8 mouse cellular contexts compared by ENCODE assay signal in the genomic region with DNA sequence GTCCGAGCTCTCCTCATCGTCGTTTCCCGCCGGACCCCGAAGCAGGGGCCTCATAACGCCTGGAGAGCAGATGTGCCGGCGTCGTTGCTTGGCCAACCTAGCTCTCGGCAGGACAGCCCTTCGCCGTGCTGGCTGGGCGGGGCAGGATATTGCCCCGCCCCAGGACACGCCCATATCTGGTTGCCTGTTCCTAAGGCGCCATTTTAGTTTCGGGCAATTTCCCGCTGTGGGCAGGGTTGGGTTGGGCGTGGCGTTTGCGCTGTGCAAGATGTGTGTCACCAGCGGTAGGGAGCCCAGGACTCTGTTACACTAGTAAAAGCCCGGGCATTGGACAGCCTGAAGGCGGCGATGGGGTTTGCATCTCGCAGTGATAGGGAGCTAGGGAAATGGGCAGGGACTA. TPM values are rescaled to one million over a fixed set of nuclear protein-coding genes. Genes with fewer than 3 reads are reported as not detected.
DNase-seq lines count a peak whose midpoint lies in the region; ATAC-seq and TF ChIP-seq lines count a peak whose summit lies in the region.

A gene (minus strand): TSS at position 128 of the 400 bp plus-strand sequence.

- TF ChIP-seq CTCF in lung, adult 2 months (IDR thresholded peaks at IDR 0.05; ENCODE audit: insufficient read depth, low read length): no peak

- ATAC-seq in forebrain, embryonic 15.5 days (replicated peaks): peak; percentile 98
- ATAC-seq in neutrophil, adult 5-6 weeks (ENCODE audit: extremely low read depth, insufficient number of reproducible peaks, low FRiP score, poor library complexity, severe bottlenecking): peak; percentile 98

- no peaks in the 10 kb centered on the region for H3K9me3 ChIP-seq in ES-E14 (ENCODE audit: control insufficient read depth, insufficient read depth, low read depth, low read length)
- no peaks in the 10 kb centered on the region for H3K9me3 ChIP-seq in forebrain, embryonic 15.5 days

- H3K36me3 ChIP-seq in ES-E14 (ENCODE audit: control insufficient read depth, insufficient read depth, low read length, poor library complexity, severe bottlenecking): no peaks in the 10 kb centered on the region
- H3K36me3 ChIP-seq in forebrain, embryonic 15.5 days: no peaks in the 10 kb centered on the region

- in situ Hi-C loops in ES-E14 (cut with MboI; ENCODE audit: low sequenced_read_pairs in 2 of 2, unreplicated experiment in 2 of 2): no loop called here

- 0 out of 2 replicates have a peak within 1 kb of the TSS, but pooled peaks have one; percentile 3 for H3K27ac ChIP-seq in ES-E14 (ENCODE audit: insufficient read depth, low read depth, low read length, poor library complexity, severe bottlenecking)
- H3K27ac ChIP-seq in forebrain, embryonic 15.5 days (replicated peaks): peak within 1 kb of the TSS; percentile 71

- 0% methylated on average over 27 of the region's 27 CpGs for WGBS in forebrain, embryonic 15.5 days
- under 1% methylated on average over 27 of the region's 27 CpGs for WGBS in lung, adult 2 months

- peaks cover 0 to 7% of the 10 kb centered on the region in 2 experiments for H3K4me1 ChIP-seq in ES-E14 (ENCODE audit: control insufficient read depth in 2 of 2, insufficient read depth in 2 of 2, low read length in 2 of 2, poor library complexity in 1 of 2)
- peaks cover 4% of the 10 kb centered on the region; the same call in 1 of the 2 replicates for H3K4me1 ChIP-seq in forebrain, embryonic 15.5 days
- 0 out of 2 replicates have a peak, but pooled peaks cover 2% of the 10 kb centered on the region for H3K4me1 ChIP-seq in lung, adult 2 months (ENCODE audit: control insufficient read depth, insufficient read depth, low read length)

- H3K27me3 ChIP-seq in forebrain, embryonic 15.5 days: no peaks in the 10 kb centered on the region

- H3K9ac ChIP-seq in ES-E14 (ENCODE audit: insufficient read depth, low read depth, low read length, poor library complexity, severe bottlenecking): peak within 1 kb of the TSS; percentile 92
- H3K9ac ChIP-seq in forebrain, embryonic 15.5 days (replicated peaks): peak within 1 kb of the TSS; percentile 59

- peak within 1 kb of the TSS; percentile 88 to 95 for H3K4me3 ChIP-seq in ES-E14 (ENCODE audit: insufficient read depth in 1 of 2, low read depth in 1 of 2, low read length in 2 of 2, poor library complexity in 1 of 2, severe bottlenecking in 1 of 2)
- H3K4me3 ChIP-seq in forebrain, embryonic 15.5 days: peak within 1 kb of the TSS; percentile 65
- peak within 1 kb of the TSS; percentile 71 for H3K4me3 ChIP-seq in lung, adult 2 months (replicated peaks; ENCODE audit: extremely low read depth, low read depth, low read length)

- DNase-seq in ES-E14 (ENCODE audit: low read depth, low spot score): peak; percentile 95
- peak; percentile 91 for DNase-seq in cerebellum, adult 11-12 months
- DNase-seq in heart, postnatal 25 days (ENCODE audit: low spot score): peak; percentile 86
- DNase-seq in layer of hippocampus, adult 18-20 months (ENCODE audit: low spot score in 2 of 2): peak; percentile 85 to 94
- peak; percentile 94 for DNase-seq in lung, adult 2 months
- peak; percentile 88 to 93 for DNase-seq in thymus, adult 18-20 months

- peak; percentile 66; the same call in 1 of the 2 replicates for TF ChIP-seq POLR2A in lung, adult 2 months (IDR thresholded peaks at IDR 0.05; ENCODE audit: borderline replicate concordance, extremely low read depth, low read depth, low read length)

- intact Hi-C loops in heart, postnatal 25 days (cut with DNase I): no loop called here

- peak within 1 kb of the TSS; percentile 48 for H3K4me2 ChIP-seq in forebrain, embryonic 15.5 days (replicated peaks)

TF ChIP-seq in ES-E14, 5 proteins besides CTCF, POLR2A, EP300 and RAD21:
- TF ChIP-seq HCFC1 (IDR thresholded peaks at IDR 0.05; ENCODE audit: borderline replicate concordance, insufficient read depth, low read length) (peak; percentile 85), CHD2 (IDR thresholded peaks at IDR 0.05; ENCODE audit: low read depth, low read length) (no peak)

RNA-seq across cellular contexts. Expression of the gene that starts here (rescaled TPM):
- total RNA-seq in ES-E14 (2012; rRNA removed): 7.6 and 10.0 TPM in 2 replicates
- polyA plus RNA-seq in forebrain, embryonic 15.5 days (2015; fragmentation: Nextera tagmentation; extraction: Ambion mirVana): 15.9 and 18.0 TPM in 2 replicates
- 1 to 10 TPM; 5.2 to 6.0 TPM for total RNA-seq in heart, postnatal 25 days (2021)
- total RNA-seq in layer of hippocampus, adult 18-20 months (2021): 10 to 100 TPM; 20.4 to 21.4 TPM
- 11.4 and 12.4 TPM in 2 replicates for polyA plus RNA-seq in lung, adult 2 months (2012; rRNA removed)
- total RNA-seq in neutrophil, adult 5-6 weeks (2017): 7.0 and 9.0 TPM in 2 replicates

Comparison
In these comparisons a context has a peak if more than half of its experiments do, and no peak if none do; other contexts are left out.
1. Peak in every context shown above with its lines: DNase-seq, ATAC-seq, H3K4me3 ChIP-seq and H3K27ac ChIP-seq.